Mouse (Mus musculus) macrophage (primary cell): ENCODE results near the gene 1700021F05Rik. TPM values are rescaled to one million over a fixed set of nuclear protein-coding genes. Genes with fewer than 3 reads are reported as not detected.
"Not testable (repeated sequence)": the region's sequence is repeated elsewhere in the genome, so short reads cannot be mapped to it uniquely, and the experiment has no call there.

ENCODE experiments used
- H3K27ac ChIP-seq: fragments of 350-480 bp; formaldehyde crosslinking; 2 replicates; pipeline ENCODE4 v1.9.0; 2021
- H3K36me3 ChIP-seq: fragments of 350-480 bp; formaldehyde crosslinking; 2 replicates; pipeline ENCODE4 v1.9.0; 2021; ENCODE audit errors: inconsistent target
- H3K4me3 ChIP-seq: fragments of 350-480 bp; formaldehyde crosslinking; 2 replicates; pipeline ENCODE4 v1.9.0; 2021; ENCODE audit errors: inconsistent target
- H3K79me2 ChIP-seq: fragments of 350-480 bp; formaldehyde crosslinking; 2 replicates; pipeline ENCODE4 v1.9.0; 2021; ENCODE audit errors: inconsistent target
- WGBS: methylation state at CpG from one replicate; pipeline ENCODE4 v1.1.7; 2026; ENCODE audit warnings: inconsistent platforms; ENCODE audit not compliant: missing documents; 5-methylcytosine and 5-hydroxymethylcytosine counted together
- polyA plus RNA-seq: library from polyadenylated mRNA; stranded (reverse); fragments of 250-400 nt; gene quantifications from 3 replicates; pipeline ENCODE4 v1.2.4, GENCODE M21; 2018; ENCODE audit warnings: inconsistent platforms

1700021F05Rik gene
- polyA plus RNA-seq, 1 experiment from 2014 or later = 43.3 TPM

GRCm38 (mm10) chr10:43560765-43561164 is 20.0 kb upstream of the 1700021F05Rik start:
- Histone ChIP-seq H3K4me3 (no peak overlapping the region), H3K79me2 (no peaks in the 10 kb centered on the region), H3K27ac (no peak overlapping the region), H3K36me3 (no peaks in the 10 kb centered on the region)
- 47% methylated on average over 2 of the region's 2 CpGs for WGBS

DNA sequence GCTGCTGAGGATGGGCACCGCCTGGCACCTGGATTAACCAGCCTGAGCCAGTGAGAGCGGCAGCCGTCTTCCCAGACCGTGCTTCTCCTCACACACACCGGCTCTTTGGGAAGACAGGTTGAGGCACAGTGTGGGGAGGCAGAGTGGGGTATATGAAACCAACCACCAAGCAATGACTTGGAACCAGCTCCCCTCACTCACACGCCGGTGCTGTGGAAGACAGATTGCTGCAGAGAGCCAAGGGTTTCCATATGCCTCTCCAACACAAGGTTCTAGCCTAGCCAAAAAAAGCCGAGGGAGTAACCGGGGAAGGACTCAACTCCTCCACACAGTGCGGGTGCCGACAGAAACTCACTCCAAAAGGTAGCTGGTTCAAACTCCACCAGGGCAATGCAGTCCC is 18.5 kb upstream of the 1700021F05Rik start:
- Histone ChIP-seq H3K36me3 (no peaks in the 10 kb centered on the region), H3K27ac (no peak overlapping the region), H3K79me2 (no peaks in the 10 kb centered on the region), H3K4me3 (no peak overlapping the region)
- whole genome bisulfite sequencing = 92% methylated on average over 11 of the region's 11 CpGs

DNA sequence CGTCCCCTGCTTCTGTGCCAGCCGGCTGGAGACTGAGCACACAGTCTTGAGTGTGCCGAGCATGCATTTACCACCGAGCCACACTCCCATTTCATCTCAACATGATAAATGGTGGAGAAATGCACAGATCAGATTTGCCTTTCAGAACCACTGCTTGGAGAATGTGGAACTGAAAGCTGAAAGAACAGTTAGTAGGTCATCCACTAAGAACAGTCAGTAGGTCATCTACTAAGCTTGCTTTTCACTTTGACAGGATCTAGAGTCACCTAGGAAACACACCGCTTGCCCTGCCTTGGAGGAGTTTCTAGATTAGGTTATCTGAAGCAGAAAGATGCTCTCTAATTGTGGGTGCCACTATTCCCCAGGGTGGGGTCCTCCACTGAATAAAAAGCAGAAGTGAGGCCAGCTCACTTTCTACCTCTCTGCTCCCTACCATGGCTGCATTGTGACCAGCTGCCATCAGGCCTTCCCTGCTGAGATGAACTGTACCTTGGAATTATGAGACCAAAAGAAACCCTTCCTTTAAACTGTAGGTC is 16.9 kb upstream of the 1700021F05Rik start:
- Histone ChIP-seq H3K27ac (no peak overlapping the region), H3K36me3 (no peaks in the 10 kb centered on the region), H3K4me3 (no peak overlapping the region), H3K79me2 (no peaks in the 10 kb centered on the region)
- WGBS = 89% methylated on average over 5 of the region's 5 CpGs

- Histone ChIP-seq H3K36me3 (no peaks in the 10 kb centered on the region), H3K79me2 (no peaks in the 10 kb centered on the region), H3K27ac (no peak overlapping the region), H3K4me3 (no peak overlapping the region)
- 87% methylated on average over 3 of the region's 3 CpGs for WGBS
Measured at GRCm38 (mm10) chr10:43551388-43551787, 10.6 kb upstream of the 1700021F05Rik start.

- Histone ChIP-seq H3K36me3 (no peaks in the 10 kb centered on the region), H3K4me3 (no peak overlapping the region), H3K79me2 (no peaks in the 10 kb centered on the region), H3K27ac (no peak overlapping the region)
- 80% methylated on average over 3 of the region's 3 CpGs for WGBS
Measured at GRCm38 (mm10) chr10:43550923-43551322, 10.1 kb upstream of the 1700021F05Rik start.

- Histone ChIP-seq H3K36me3 (no peaks in the 10 kb centered on the region), H3K4me3 (no peak overlapping the region), H3K79me2 (no peaks in the 10 kb centered on the region), H3K27ac (no peak overlapping the region)
- 78% methylated on average over 5 of the region's 5 CpGs for WGBS
Measured at GRCm38 (mm10) chr10:43549411-43549810, 8.6 kb upstream of the 1700021F05Rik start.

DNA sequence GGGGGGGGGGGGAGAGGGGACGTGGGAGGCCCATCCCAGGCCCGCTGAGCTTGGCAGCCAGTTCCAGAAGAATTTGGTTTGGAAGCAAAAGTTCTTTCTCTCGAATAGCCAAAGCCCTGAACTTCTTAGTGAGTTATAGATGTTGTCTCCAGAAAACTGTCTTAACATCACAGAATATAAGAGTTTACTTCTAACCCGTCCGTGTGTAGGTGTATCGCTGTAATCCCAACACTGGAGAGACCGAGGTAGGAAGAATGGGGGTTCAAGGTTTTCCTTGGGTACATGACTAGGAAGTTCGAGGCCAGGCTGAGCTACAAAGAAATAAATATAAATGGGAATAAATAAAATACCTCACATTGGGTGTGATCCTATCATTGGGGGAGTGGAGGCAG is 355 bp upstream of the 1700021F05Rik start:
- WGBS = 50% methylated on average over 6 of the region's 8 CpGs
- peaks cover 18% of the 10 kb centered on the region; the same call in 1 of the 2 replicates for H3K79me2 ChIP-seq
- no peak overlapping the region for H3K27ac ChIP-seq
- no peaks in the 10 kb centered on the region for H3K36me3 ChIP-seq
- no peak overlapping the region for H3K4me3 ChIP-seq

- Histone ChIP-seq H3K27ac (0 out of 2 replicates have a peak overlapping the region, but pooled peaks have one; percentile 32), H3K79me2 (peaks cover 18% of the 10 kb centered on the region; the same call in 1 of the 2 replicates), H3K36me3 (no peaks in the 10 kb centered on the region), H3K4me3 (peak overlapping the region; percentile 89)
- 24% methylated on average over 12 of the region's 12 CpGs for WGBS
Measured at GRCm38 (mm10) chr10:43539746-43540310, 966 bp downstream of the 1700021F05Rik start.

- Histone ChIP-seq H3K4me3 (no peak overlapping the region), H3K79me2 (peaks cover 18% of the 10 kb centered on the region; the same call in 1 of the 2 replicates), H3K27ac (no peak overlapping the region), H3K36me3 (no peaks in the 10 kb centered on the region)
- WGBS = 91% methylated on average over 5 of the region's 5 CpGs
Measured at GRCm38 (mm10) chr10:43538831-43539230, 2.0 kb downstream of the 1700021F05Rik start.

DNA sequence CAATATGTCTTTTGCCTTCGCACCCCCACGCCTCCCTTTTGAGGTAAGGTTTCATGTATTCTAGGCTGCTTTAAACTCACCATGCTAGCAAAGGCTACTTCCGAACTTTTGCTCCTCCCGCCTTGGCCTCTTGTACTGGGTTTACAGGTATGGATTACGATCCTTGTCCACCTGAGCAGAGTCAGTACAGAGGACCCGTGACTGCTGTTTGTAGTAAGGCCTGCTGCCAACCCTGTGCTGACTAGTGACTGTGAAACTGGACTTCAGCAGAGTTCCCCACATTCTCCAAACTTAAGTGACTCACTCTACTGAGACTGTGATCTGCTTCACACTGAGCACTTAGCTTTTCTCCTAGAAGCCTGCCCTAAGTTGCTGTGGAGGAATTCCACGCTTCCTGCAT is 3.1 kb downstream of the 1700021F05Rik start:
- Histone ChIP-seq H3K27ac (no peak overlapping the region), H3K4me3 (no peak overlapping the region), H3K36me3 (peaks cover 8% of the 10 kb centered on the region), H3K79me2 (peaks cover 18% of the 10 kb centered on the region; the same call in 1 of the 2 replicates)
- WGBS = 100% methylated on average over 7 of the region's 7 CpGs

DNA sequence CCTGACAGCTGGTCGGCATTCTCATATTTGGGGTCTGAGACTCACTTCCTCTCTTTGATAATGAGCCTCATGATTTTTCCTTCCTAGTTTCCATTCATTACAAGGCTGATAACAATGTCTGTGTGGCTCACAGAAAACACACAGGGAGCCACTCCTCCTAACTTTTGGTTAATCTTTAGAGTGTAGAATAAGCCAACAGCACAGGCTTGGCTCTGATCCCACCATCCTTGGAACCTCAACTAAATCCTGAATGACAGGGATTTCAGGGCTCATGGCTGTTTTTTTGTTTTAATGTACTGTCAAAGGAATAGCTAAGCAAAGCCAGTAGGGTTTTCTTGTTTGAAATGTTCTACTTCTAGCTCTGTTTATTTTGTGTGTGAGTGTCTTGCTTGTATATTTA is 6.4 kb downstream of the 1700021F05Rik start:
- no peak overlapping the region for H3K27ac ChIP-seq
- peaks cover 29% of the 10 kb centered on the region for H3K36me3 ChIP-seq
- H3K79me2 ChIP-seq = peaks cover 9% of the 10 kb centered on the region; the same call in 1 of the 2 replicates
- 24% methylated on average over 1 of the region's 1 CpGs for WGBS
- H3K4me3 ChIP-seq = no peak overlapping the region

DNA sequence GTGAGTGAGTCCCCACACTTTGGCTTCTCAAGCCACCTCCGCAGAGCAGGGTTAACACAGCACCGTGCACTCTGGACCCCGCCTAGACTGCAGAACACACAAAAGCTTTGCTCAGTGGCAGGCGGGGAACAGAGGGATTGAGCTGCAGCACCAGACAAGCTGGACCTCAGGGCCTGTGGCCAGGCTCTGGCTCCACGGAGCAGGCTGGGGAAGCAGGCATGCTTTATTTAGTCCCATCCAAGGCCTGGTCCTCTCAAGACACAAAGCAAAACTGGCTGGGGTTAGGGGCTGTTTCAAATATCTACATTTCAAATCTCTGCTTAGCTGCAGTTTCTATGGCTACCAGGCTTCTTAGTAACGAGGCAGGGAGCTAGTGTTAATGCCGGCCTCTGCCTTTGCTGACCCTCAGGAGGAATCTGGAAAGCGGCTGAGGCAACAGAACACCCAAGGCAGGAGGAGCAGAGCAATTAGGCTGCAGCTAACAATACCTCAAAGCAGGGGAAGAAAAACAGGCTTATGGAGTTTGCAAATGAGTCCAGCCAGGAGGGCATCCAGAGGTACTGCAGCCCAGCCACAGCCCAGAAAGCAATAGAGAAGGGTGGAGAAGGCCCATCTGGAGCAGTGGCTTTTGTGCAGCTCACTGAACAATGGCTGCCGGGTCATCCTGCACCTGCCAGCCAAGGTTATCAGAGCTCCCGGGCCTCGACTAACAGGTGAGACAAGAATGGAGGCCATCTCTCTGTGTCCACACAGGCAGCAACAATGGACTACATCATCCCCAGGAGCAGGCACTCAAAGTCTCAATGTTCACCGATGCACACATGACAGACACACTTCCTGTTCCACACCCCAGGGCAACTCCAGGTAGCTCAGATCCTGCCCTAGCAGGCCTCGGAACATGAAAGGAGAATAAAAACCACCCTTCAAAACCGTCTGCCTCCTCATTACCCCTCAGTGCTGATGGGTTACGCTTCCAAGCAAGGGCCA is 13.2 kb downstream of the 1700021F05Rik start:
- peaks cover 27% of the 10 kb centered on the region for H3K36me3 ChIP-seq
- no peak overlapping the region for H3K27ac ChIP-seq
- H3K4me3 ChIP-seq = no peak overlapping the region
- WGBS = 87% methylated on average over 15 of the region's 15 CpGs
- H3K79me2 ChIP-seq = no peaks in the 10 kb centered on the region

DNA sequence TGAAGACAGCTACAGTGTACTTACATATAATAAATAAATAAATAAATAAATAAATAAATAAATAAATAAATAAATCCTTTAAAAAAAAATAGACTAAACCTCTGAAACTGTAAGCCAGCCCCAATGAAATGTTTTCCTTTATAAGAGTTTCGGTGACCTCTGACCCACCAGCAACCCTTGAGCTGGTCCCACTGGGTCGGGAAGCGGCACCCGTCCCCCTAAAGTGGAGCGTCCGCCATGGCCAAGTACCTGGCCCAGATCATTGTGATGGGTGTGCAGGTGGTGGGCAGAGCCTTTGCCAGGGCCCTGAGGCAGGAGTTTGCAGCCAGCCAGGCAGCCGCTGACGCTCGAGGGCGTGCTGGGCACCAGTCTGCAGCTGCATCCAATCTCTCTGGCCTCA is 16.9 kb downstream of the 1700021F05Rik start, which contains the start of gene Gm9803:
TSS of gene Gm9803 (plus strand) at position 154 of the 400 bp plus-strand sequence.
- 88% methylated on average over 10 of the region's 10 CpGs for WGBS
- not testable (repeated sequence) for H3K4me3 ChIP-seq

DNA sequence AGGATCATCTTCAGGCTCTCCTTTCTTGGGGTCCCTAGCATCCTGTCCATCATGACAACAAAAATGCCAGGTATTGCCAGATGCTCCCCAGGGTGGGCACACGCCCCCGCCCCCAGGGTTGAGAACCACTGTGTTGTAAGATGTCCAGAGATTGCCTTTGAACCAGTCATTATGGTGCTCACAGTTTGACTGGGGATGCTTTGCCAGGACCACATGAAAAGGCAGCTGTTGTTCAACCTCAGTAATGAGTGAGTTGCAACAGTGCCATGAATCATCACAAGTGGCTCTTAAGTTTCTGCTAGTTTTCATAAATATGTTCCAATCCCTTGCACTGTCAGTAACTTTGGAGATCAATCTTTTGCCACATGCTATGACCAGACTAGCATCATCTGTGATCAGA is 20.8 kb downstream of the 1700021F05Rik start:
- H3K36me3 ChIP-seq = peaks cover 2% of the 10 kb centered on the region; the same call in 1 of the 2 replicates
- H3K79me2 ChIP-seq = no peaks in the 10 kb centered on the region
- 94% methylated on average over 2 of the region's 2 CpGs for WGBS
- no peak overlapping the region for H3K4me3 ChIP-seq
- no peak overlapping the region for H3K27ac ChIP-seq

More for the DNA sequence above, 16.9 kb downstream of the 1700021F05Rik start, which contains the start of gene Gm9803:
- not testable (repeated sequence) for H3K27ac ChIP-seq, H3K36me3 ChIP-seq, H3K79me2 ChIP-seq
